19 mouse cellular contexts compared by ENCODE assay signal in the genomic region with DNA sequence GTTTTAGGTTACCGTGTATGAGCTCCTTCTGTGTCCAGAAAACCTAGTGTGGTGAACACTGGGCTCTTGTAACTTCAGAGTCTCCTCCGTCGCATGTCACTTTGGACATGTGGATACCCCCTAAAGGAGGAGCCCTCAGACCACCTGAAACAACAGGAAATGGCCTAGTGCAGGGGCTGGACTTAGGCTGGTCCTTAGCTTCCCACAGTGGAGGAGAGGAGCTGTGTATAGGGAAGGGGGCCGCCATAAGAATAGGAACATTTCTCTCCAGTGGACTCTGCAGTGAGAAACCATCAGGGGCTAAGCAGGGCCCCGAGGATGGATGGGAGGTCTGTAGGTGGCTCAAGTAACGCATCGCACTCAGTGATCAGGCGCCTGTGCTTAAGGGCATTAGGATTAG.
DNase-seq lines count a peak whose midpoint lies in the region; ATAC-seq and TF ChIP-seq lines count a peak whose summit lies in the region.
"Had no signal": no experiment of that assay in that cellular context is flagged by ENCODE, and none has a peak within 500 bp of the region (broad histone marks: within the 10 kb centered on the region; RNA-seq: fewer than 3 reads in every experiment).

No protein-coding gene starts in this region.

- no peak for TF ChIP-seq CTCF in forebrain, postnatal 0 days (IDR thresholded peaks at IDR 0.05; ENCODE audit: low read depth)
- no peak for TF ChIP-seq CTCF in lung, postnatal 0 days (IDR thresholded peaks at IDR 0.05)

- H3K9me3 ChIP-seq in forebrain, embryonic 12.5 days: no peaks in the 10 kb centered on the region
- H3K9me3 ChIP-seq in forebrain, postnatal 0 days (ENCODE audit: low read length): no peaks in the 10 kb centered on the region
- no peaks in the 10 kb centered on the region for H3K9me3 ChIP-seq in kidney, embryonic 15.5 days (replicated peaks)
- no peaks in the 10 kb centered on the region for H3K9me3 ChIP-seq in midbrain, embryonic 13.5 days
- no peaks in the 10 kb centered on the region for H3K9me3 ChIP-seq in midbrain, embryonic 14.5 days (ENCODE audit: control insufficient read depth, low read length)
- no peaks in the 10 kb centered on the region for H3K9me3 ChIP-seq in embryonic facial prominence, embryonic 11.5 days (replicated peaks; ENCODE audit: control insufficient read depth, low read length)
- no peaks in the 10 kb centered on the region for H3K9me3 ChIP-seq in lung, postnatal 0 days (ENCODE audit: low read length)
- H3K9me3 ChIP-seq: G1E; liver, embryonic 13.5 days; midbrain, embryonic 10.5 days; neural tube, embryonic 13.5 days had no signal

- peaks cover 3% of the 10 kb centered on the region; the same call in 1 of the 2 replicates for H3K27me3 ChIP-seq in forebrain, embryonic 12.5 days
- H3K27me3 ChIP-seq in forebrain, postnatal 0 days (ENCODE audit: insufficient read depth, low read length): no peaks in the 10 kb centered on the region
- no peaks in the 10 kb centered on the region for H3K27me3 ChIP-seq in kidney, embryonic 15.5 days
- H3K27me3 ChIP-seq in midbrain, embryonic 13.5 days: no peaks in the 10 kb centered on the region; the same call in 1 of the 2 replicates
- H3K27me3 ChIP-seq in midbrain, embryonic 14.5 days (ENCODE audit: control insufficient read depth, insufficient read depth, low read length): no peaks in the 10 kb centered on the region
- H3K27me3 ChIP-seq in embryonic facial prominence, embryonic 11.5 days (ENCODE audit: control insufficient read depth, insufficient read depth, low read length): no peaks in the 10 kb centered on the region
- no peaks in the 10 kb centered on the region for H3K27me3 ChIP-seq in lung, postnatal 0 days (replicated peaks; ENCODE audit: insufficient read depth, low read length)
- H3K27me3 ChIP-seq: liver, embryonic 13.5 days; neural tube, embryonic 13.5 days had no signal

- no peak overlapping the region for H3K27ac ChIP-seq in forebrain, embryonic 12.5 days
- no peak overlapping the region for H3K27ac ChIP-seq in forebrain, postnatal 0 days (ENCODE audit: low read depth, low read length)
- H3K27ac ChIP-seq in kidney, embryonic 15.5 days: no peak overlapping the region
- no peak overlapping the region for H3K27ac ChIP-seq in midbrain, embryonic 13.5 days
- no peak overlapping the region for H3K27ac ChIP-seq in midbrain, embryonic 14.5 days (replicated peaks; ENCODE audit: low read depth, low read length)
- no peak overlapping the region for H3K27ac ChIP-seq in embryonic facial prominence, embryonic 11.5 days (replicated peaks; ENCODE audit: low read depth, low read length)
- H3K27ac ChIP-seq in lung, postnatal 0 days (ENCODE audit: low read length): no peak overlapping the region
- H3K27ac ChIP-seq: hindbrain, embryonic 14.5 days; left cerebral cortex, adult 2 months; liver, embryonic 13.5 days; midbrain, embryonic 10.5 days; neural tube, embryonic 13.5 days had no signal

- H3K4me1 ChIP-seq in forebrain, embryonic 12.5 days: no peaks in the 10 kb centered on the region
- H3K4me1 ChIP-seq in forebrain, postnatal 0 days (ENCODE audit: insufficient read depth): no peaks in the 10 kb centered on the region
- no peaks in the 10 kb centered on the region for H3K4me1 ChIP-seq in kidney, embryonic 15.5 days
- no peaks in the 10 kb centered on the region for H3K4me1 ChIP-seq in midbrain, embryonic 13.5 days (replicated peaks)
- no peaks in the 10 kb centered on the region for H3K4me1 ChIP-seq in midbrain, embryonic 14.5 days (ENCODE audit: control insufficient read depth, insufficient read depth, low read length)
- no peaks in the 10 kb centered on the region for H3K4me1 ChIP-seq in embryonic facial prominence, embryonic 11.5 days (ENCODE audit: control insufficient read depth, insufficient read depth, low read length)
- no peaks in the 10 kb centered on the region for H3K4me1 ChIP-seq in lung, postnatal 0 days (ENCODE audit: insufficient read depth, low read depth, low read length)
- H3K4me1 ChIP-seq: liver, embryonic 13.5 days; midbrain, embryonic 10.5 days; neural tube, embryonic 13.5 days had no signal

- no peak for DNase-seq in forebrain, postnatal 0 days
- no peak for DNase-seq in kidney, postnatal 10 days
- DNase-seq in midbrain, embryonic 14.5 days: no peak
- peak; percentile 37 for DNase-seq in embryonic facial prominence, embryonic 11.5 days (ENCODE audit: low spot score)
- no peak for DNase-seq in lung, postnatal 0 days (ENCODE audit: low spot score)
- DNase-seq: adrenal gland, adult 8-10 months; cerebellum, adult 2 months; gastrocnemius, postnatal 25 days; kidney, adult 11 months; liver, embryonic 13.5 days had no signal

- H3K36me3 ChIP-seq in forebrain, embryonic 12.5 days (replicated peaks): no peaks in the 10 kb centered on the region
- no peaks in the 10 kb centered on the region for H3K36me3 ChIP-seq in forebrain, postnatal 0 days (ENCODE audit: insufficient read depth)
- no peaks in the 10 kb centered on the region for H3K36me3 ChIP-seq in kidney, embryonic 15.5 days
- no peaks in the 10 kb centered on the region for H3K36me3 ChIP-seq in midbrain, embryonic 13.5 days
- H3K36me3 ChIP-seq in midbrain, embryonic 14.5 days (ENCODE audit: control insufficient read depth, insufficient read depth, low read length): no peaks in the 10 kb centered on the region
- no peaks in the 10 kb centered on the region for H3K36me3 ChIP-seq in embryonic facial prominence, embryonic 11.5 days (replicated peaks; ENCODE audit: control insufficient read depth, insufficient read depth, low read depth, low read length)
- no peaks in the 10 kb centered on the region for H3K36me3 ChIP-seq in lung, postnatal 0 days (ENCODE audit: insufficient read depth, low read length)
- H3K36me3 ChIP-seq: G1E; liver, embryonic 13.5 days; midbrain, embryonic 10.5 days; neural tube, embryonic 13.5 days had no signal

- no peak overlapping the region for H3K4me2 ChIP-seq in forebrain, embryonic 12.5 days
- no peak overlapping the region for H3K4me2 ChIP-seq in forebrain, postnatal 0 days (ENCODE audit: low read depth)
- H3K4me2 ChIP-seq in kidney, embryonic 15.5 days: no peak overlapping the region
- H3K4me2 ChIP-seq in midbrain, embryonic 13.5 days (replicated peaks): no peak overlapping the region
- H3K4me2 ChIP-seq in midbrain, embryonic 14.5 days (ENCODE audit: low read length): no peak overlapping the region
- no peak overlapping the region for H3K4me2 ChIP-seq in embryonic facial prominence, embryonic 11.5 days (ENCODE audit: low read depth, low read length)
- H3K4me2 ChIP-seq in lung, postnatal 0 days (replicated peaks; ENCODE audit: low read depth, low read length): no peak overlapping the region
- H3K4me2 ChIP-seq: heart, embryonic 11.5 days; hindbrain, embryonic 14.5 days; liver, embryonic 13.5 days; neural tube, embryonic 13.5 days had no signal

- no peak overlapping the region for H3K4me3 ChIP-seq in forebrain, embryonic 12.5 days (replicated peaks)
- no peak overlapping the region for H3K4me3 ChIP-seq in forebrain, postnatal 0 days (ENCODE audit: low read depth, low read length)
- no peak overlapping the region for H3K4me3 ChIP-seq in kidney, embryonic 15.5 days (replicated peaks)
- H3K4me3 ChIP-seq in midbrain, embryonic 13.5 days (replicated peaks): no peak overlapping the region
- H3K4me3 ChIP-seq in midbrain, embryonic 14.5 days (replicated peaks; ENCODE audit: low read depth, low read length): no peak overlapping the region
- H3K4me3 ChIP-seq in embryonic facial prominence, embryonic 11.5 days (ENCODE audit: low read depth, low read length): no peak overlapping the region
- no peak overlapping the region for H3K4me3 ChIP-seq in lung, postnatal 0 days (ENCODE audit: low read depth, low read length)
- H3K4me3 ChIP-seq: left cerebral cortex, adult 2 months; liver, embryonic 13.5 days; midbrain, embryonic 10.5 days; neural tube, embryonic 13.5 days had no signal

- H3K9ac ChIP-seq in forebrain, embryonic 12.5 days: no peak overlapping the region
- no peak overlapping the region for H3K9ac ChIP-seq in forebrain, postnatal 0 days
- H3K9ac ChIP-seq in kidney, embryonic 15.5 days: no peak overlapping the region
- H3K9ac ChIP-seq in midbrain, embryonic 13.5 days (replicated peaks): no peak overlapping the region
- no peak overlapping the region for H3K9ac ChIP-seq in midbrain, embryonic 14.5 days (replicated peaks; ENCODE audit: low read length)
- H3K9ac ChIP-seq in embryonic facial prominence, embryonic 11.5 days (replicated peaks; ENCODE audit: low read length): no peak overlapping the region
- H3K9ac ChIP-seq in lung, postnatal 0 days (replicated peaks; ENCODE audit: low read depth): no peak overlapping the region
- H3K9ac ChIP-seq: hindbrain, embryonic 14.5 days; liver, embryonic 13.5 days; neural tube, embryonic 13.5 days had no signal

- no peak for TF ChIP-seq EP300 in lung, postnatal 0 days (IDR thresholded peaks at IDR 0.05)

- WGBS in forebrain, embryonic 12.5 days: 80% methylated on average over 8 of the region's 8 CpGs
- 76% methylated on average over 8 of the region's 8 CpGs for WGBS in forebrain, postnatal 0 days
- WGBS in kidney, embryonic 15.5 days: 50% methylated on average over 8 of the region's 8 CpGs
- WGBS in midbrain, embryonic 13.5 days: 81% methylated on average over 8 of the region's 8 CpGs
- 83% methylated on average over 8 of the region's 8 CpGs for WGBS in midbrain, embryonic 14.5 days
- WGBS in embryonic facial prominence, embryonic 11.5 days: 53% methylated on average over 8 of the region's 8 CpGs
- WGBS in lung, postnatal 0 days: 77% methylated on average over 8 of the region's 8 CpGs

- peak; percentile 28; the same call in 1 of the 2 replicates for ATAC-seq in forebrain, embryonic 12.5 days (ENCODE audit: low FRiP score)
- ATAC-seq in forebrain, postnatal 0 days: no peak
- ATAC-seq in kidney, embryonic 15.5 days (replicated peaks; ENCODE audit: low FRiP score): peak; percentile 56; the same call in 1 of the 2 replicates
- peak; percentile 62 for ATAC-seq in midbrain, embryonic 13.5 days
- no peak for ATAC-seq in midbrain, embryonic 14.5 days (ENCODE audit: low FRiP score, low TSS enrichment)
- peak; percentile 59; the same call in 1 of the 2 replicates for ATAC-seq in embryonic facial prominence, embryonic 11.5 days (replicated peaks; ENCODE audit: insufficient number of reproducible peaks, low FRiP score, low TSS enrichment, low read depth)
- no peak for ATAC-seq in lung, postnatal 0 days

Comparison
In these comparisons a context has a peak if more than half of its experiments do, and no peak if none do; other contexts are left out.
1. ATAC-seq: peak in forebrain, embryonic 12.5 days (single experiment), kidney, embryonic 15.5 days (single experiment), midbrain, embryonic 13.5 days (single experiment) and embryonic facial prominence, embryonic 11.5 days (single experiment); none in forebrain, postnatal 0 days (single experiment), midbrain, embryonic 14.5 days (single experiment) and lung, postnatal 0 days (single experiment).